ENCODE assay signal across 9 mouse cellular contexts in the genomic region with DNA sequence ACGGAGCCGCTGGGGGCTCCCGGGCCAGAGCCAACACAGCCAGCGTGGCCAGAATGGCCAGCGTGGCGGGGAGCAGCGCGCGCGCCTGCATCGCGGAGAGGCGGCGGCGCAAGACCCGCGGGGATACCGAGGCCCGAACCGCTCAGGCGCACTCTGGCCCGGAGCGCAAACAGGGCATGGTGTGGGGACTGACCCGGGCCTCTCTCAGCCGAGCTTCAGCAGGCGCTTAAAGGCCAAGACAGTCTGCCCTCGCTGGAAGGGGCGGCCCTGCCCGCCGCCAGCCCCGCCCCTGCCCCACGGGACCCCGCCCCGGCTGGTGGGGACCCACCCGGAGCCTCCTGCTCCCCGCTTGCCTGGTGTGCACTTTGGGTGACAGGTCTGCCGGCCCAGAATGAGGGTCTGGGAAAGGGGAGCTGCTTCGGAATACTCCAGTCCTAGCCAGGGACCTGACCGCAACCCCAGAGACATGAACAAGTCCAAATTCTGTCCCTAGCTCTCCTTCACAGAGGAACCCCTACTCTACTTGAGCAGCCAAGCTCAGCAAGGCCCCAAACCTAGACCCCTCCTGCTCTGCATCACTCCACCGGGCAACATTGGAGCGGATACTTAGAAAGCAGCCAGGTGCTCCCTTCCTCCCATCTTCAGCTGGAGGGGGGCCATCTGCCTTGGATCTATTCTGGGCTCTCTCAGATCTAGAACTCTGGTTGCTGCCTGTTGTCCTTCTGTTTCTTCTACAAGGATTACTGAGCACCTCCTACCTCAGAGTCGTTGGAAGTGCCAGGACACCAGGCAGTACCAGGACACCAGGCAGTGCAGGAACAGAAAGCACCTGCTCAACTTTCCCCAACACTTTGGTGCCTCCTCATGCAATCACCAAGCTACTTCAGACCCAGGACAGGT. TPM values are rescaled to one million over a fixed set of nuclear protein-coding genes. Genes with fewer than 3 reads are reported as not detected.
DNase-seq lines count a peak whose midpoint lies in the region; ATAC-seq lines count a peak whose summit lies in the region.
"Had no signal": no experiment of that assay in that cellular context is flagged by ENCODE, and none has a peak within 500 bp of the region (broad histone marks: within the 10 kb centered on the region; RNA-seq: fewer than 3 reads in every experiment).

A gene (minus strand): TSS at position 527 of the 900 bp plus-strand sequence.

- peaks cover 46% of the 10 kb centered on the region for H3K27me3 ChIP-seq in forebrain, embryonic 12.5 days
- peaks cover 37% of the 10 kb centered on the region for H3K27me3 ChIP-seq in liver, embryonic 11.5 days (replicated peaks; ENCODE audit: control insufficient read depth, insufficient read depth, low read length)
- peaks cover 49% of the 10 kb centered on the region for H3K27me3 ChIP-seq in neural tube, embryonic 13.5 days

- H3K27ac ChIP-seq in forebrain, embryonic 12.5 days: no peak within 1 kb of the TSS
- H3K27ac ChIP-seq in liver, embryonic 11.5 days (ENCODE audit: low read depth, low read length): no peak within 1 kb of the TSS
- H3K27ac ChIP-seq in neural tube, embryonic 13.5 days (replicated peaks): no peak within 1 kb of the TSS

- H3K9me3 ChIP-seq in forebrain, embryonic 12.5 days: no peaks in the 10 kb centered on the region
- H3K9me3 ChIP-seq in liver, embryonic 11.5 days (ENCODE audit: control insufficient read depth, low read length): no peaks in the 10 kb centered on the region
- no peaks in the 10 kb centered on the region for H3K9me3 ChIP-seq in neural tube, embryonic 13.5 days

- H3K4me2 ChIP-seq in forebrain, embryonic 12.5 days: peak within 1 kb of the TSS; percentile 52
- H3K4me2 ChIP-seq in liver, embryonic 11.5 days: peak within 1 kb of the TSS; percentile 72
- H3K4me2 ChIP-seq in neural tube, embryonic 13.5 days: peak within 1 kb of the TSS; percentile 62

- peak within 1 kb of the TSS; percentile 34 for H3K4me3 ChIP-seq in forebrain, embryonic 12.5 days (replicated peaks)
- peak within 1 kb of the TSS; percentile 43 for H3K4me3 ChIP-seq in liver, embryonic 11.5 days (ENCODE audit: low read depth, low read length)
- H3K4me3 ChIP-seq in neural tube, embryonic 13.5 days: peak within 1 kb of the TSS; percentile 39
- H3K4me3 ChIP-seq: myocyte had no signal

- no peak within 1 kb of the TSS for H3K9ac ChIP-seq in forebrain, embryonic 12.5 days
- H3K9ac ChIP-seq in liver, embryonic 11.5 days (ENCODE audit: low read depth, low read length): no peak within 1 kb of the TSS
- H3K9ac ChIP-seq in neural tube, embryonic 13.5 days: peak within 1 kb of the TSS; percentile 66

- intact Hi-C loops in heart, postnatal 10 days (cut with DNase I): no loop called here

- no peak for ATAC-seq in forebrain, embryonic 12.5 days (ENCODE audit: low FRiP score)
- no peak for ATAC-seq in liver, embryonic 11.5 days (replicated peaks; ENCODE audit: low FRiP score)
- 0 out of 2 replicates have a peak, but pooled peaks have one; percentile 40 for ATAC-seq in neural tube, embryonic 13.5 days (ENCODE audit: low read depth)
- no peak for ATAC-seq in monocyte, adult 5-6 weeks (replicated peaks; ENCODE audit: insufficient number of reproducible peaks, low FRiP score, low TSS enrichment, poor library complexity, severe bottlenecking)

- no peaks in the 10 kb centered on the region for H3K36me3 ChIP-seq in forebrain, embryonic 12.5 days (replicated peaks)
- H3K36me3 ChIP-seq in liver, embryonic 11.5 days (ENCODE audit: control insufficient read depth, insufficient read depth, low read length): no peaks in the 10 kb centered on the region
- no peaks in the 10 kb centered on the region for H3K36me3 ChIP-seq in neural tube, embryonic 13.5 days

- DNase-seq in right cerebral cortex, postnatal 25 days: peak; percentile 31
- no peak for DNase-seq in right cerebral cortex, postnatal 4 days
- peak; percentile 62 to 67 for DNase-seq in heart, postnatal 10 days
- no peak for DNase-seq in liver, embryonic 11.5 days (ENCODE audit: low spot score)
- DNase-seq in cerebellum, adult 11-12 months: no peak

- WGBS in forebrain, embryonic 12.5 days: 11% methylated on average over 42 of the region's 42 CpGs
- 10% methylated on average over 41 of the region's 42 CpGs for WGBS in liver, embryonic 11.5 days
- 9% methylated on average over 39 of the region's 42 CpGs for whole genome bisulfite sequencing in neural tube, embryonic 13.5 days

- peaks cover 7% of the 10 kb centered on the region for H3K4me1 ChIP-seq in forebrain, embryonic 12.5 days
- no peaks in the 10 kb centered on the region; the same call in 1 of the 2 replicates for H3K4me1 ChIP-seq in liver, embryonic 11.5 days (replicated peaks; ENCODE audit: control insufficient read depth, insufficient read depth, low read length)
- peaks cover 11% of the 10 kb centered on the region; the same call in 1 of the 2 replicates for H3K4me1 ChIP-seq in neural tube, embryonic 13.5 days (replicated peaks)

RNA-seq across cellular contexts. Expression of the gene that starts here (rescaled TPM):
- polyA plus RNA-seq in forebrain, embryonic 12.5 days (2016; fragmentation: Nextera tagmentation; extraction: Ambion mirVana): 5.9 and 8.2 TPM in 2 replicates
- total RNA-seq in heart, postnatal 10 days (2021): 10 to 100 TPM; 69.0 to 86.6 TPM
- 1.7 and 2.3 TPM in 2 replicates for polyA plus RNA-seq in liver, embryonic 11.5 days (2014; fragmentation: Nextera tagmentation; extraction: Ambion mirVana)
- polyA plus RNA-seq in neural tube, embryonic 13.5 days (2015; fragmentation: Nextera tagmentation; extraction: Ambion mirVana): 16.2 TPM in 2 replicates
- total RNA-seq in monocyte, adult 5-6 weeks (2017): not detected in 3 replicates

Comparison
In these comparisons a context has a peak if more than half of its experiments do, and no peak if none do; other contexts are left out.
1. RNA of the gene that starts here (total RNA-seq): 69.0 to 86.6 TPM in heart, postnatal 10 days; not detected in monocyte, adult 5-6 weeks; every median in the first group is over 10 times any median in the second.
2. DNase-seq: peak in right cerebral cortex, postnatal 25 days (single experiment) and heart, postnatal 10 days (2 of 2); none in right cerebral cortex, postnatal 4 days (single experiment), liver, embryonic 11.5 days (single experiment) and cerebellum, adult 11-12 months (single experiment).
3. Peak in every context shown above with its lines, with median percentiles within 50 percentile points of each other: H3K4me2 ChIP-seq and H3K4me3 ChIP-seq.